Mouse (Mus musculus) adrenal gland, postnatal 25 days (tissue): Measurements from ENCODE around the gene Atxn2. TPM values are rescaled to one million over a fixed set of nuclear protein-coding genes. Genes with fewer than 3 reads are reported as not detected.

ENCODE experiments used
- DNase-seq: peaks from one replicate; pipeline ENCODE4 v3.0.0; 2021; ENCODE audit warnings: mixed read lengths
- microRNA-seq, 2 experiments: library from miRNA; unstranded; fragments of <30 nt; microRNA quantifications; one replicate each; pipeline ENCODE4 v1.2.0; 2021
- total RNA-seq: library from RNA; stranded (reverse); gene quantifications from 2 replicates; pipeline ENCODE4 v1.2.3, GENCODE M21; 2021

The Atxn2 gene
- total RNA-seq, 1 experiment from 2014 or later, result 172 TPM

DNA sequence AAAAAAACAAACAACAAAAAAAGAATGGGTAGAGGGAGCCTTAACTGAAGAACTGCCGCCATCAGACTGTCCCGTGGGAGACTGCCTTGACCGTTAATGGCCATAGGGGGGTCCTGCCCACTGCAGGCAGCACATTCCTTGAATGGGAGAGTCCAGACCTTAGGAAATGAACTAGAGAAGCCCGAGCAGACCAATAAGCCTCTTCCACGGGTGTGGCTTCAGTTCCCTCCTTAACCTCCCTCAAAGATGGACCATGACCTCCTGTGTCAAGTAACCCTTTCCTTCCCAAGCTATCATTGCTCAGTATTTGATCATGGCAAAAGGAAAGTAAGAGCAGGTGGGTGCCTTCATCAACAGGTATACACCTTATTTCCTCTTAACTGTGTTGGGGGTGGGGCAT lies 150.8 kb downstream of the Atxn2 start:
- no peak for DNase-seq

DNA sequence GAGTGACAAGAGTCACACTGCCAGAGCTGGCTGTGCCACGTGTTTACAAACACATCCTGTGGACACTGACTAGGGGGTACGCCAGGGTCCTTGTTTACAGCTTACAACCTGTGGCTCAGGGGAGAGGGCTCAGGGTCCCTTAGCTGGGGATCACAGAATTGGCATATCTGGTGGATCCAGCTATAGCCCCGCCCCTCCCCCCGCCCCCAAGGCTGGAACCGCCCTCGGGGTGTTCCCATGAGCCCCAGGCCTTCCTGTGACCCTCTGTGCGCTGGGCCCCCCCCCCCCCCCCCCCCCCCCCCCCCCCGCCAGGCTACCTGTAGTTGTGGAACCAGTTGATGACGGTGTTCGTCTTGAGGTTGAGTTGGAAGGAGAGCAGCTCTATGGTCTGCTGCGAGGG lies 153.2 kb downstream of the Atxn2 start:
- DNase-seq, result no peak

Small RNA genes lying within 50 kb of the gene (microRNA-seq; reads per million reads assigned to microRNA genes)
- gene Mir7031, result 0 to 2.7 reads per million in 2 experiments

Other genes with a start within 250 kb of the Atxn2 start
- not detected in 2 replicates for gene Adam1b, start 207.9 kb upstream of the Atxn2 start, total RNA-seq
- 6.4 and 7.9 TPM in 2 replicates for gene Adam1a, start 165.9 kb upstream of the Atxn2 start, total RNA-seq
- gene Gm42878, start 165.9 kb upstream of the Atxn2 start, total RNA-seq, result not detected in 2 replicates
- gene Mapkapk5, start 165.4 kb upstream of the Atxn2 start, total RNA-seq, result 72.2 and 105 TPM in 2 replicates
- gene Aldh2, start 117.5 kb upstream of the Atxn2 start, total RNA-seq, result 1,568 and 1,679 TPM in 2 replicates
- gene Acad12, start 92.4 kb upstream of the Atxn2 start, total RNA-seq, result 19.8 and 26.7 TPM in 2 replicates
- 21.8 and 26.2 TPM in 2 replicates for gene Acad10, start 50.8 kb upstream of the Atxn2 start, total RNA-seq
- 55.1 and 64.3 TPM in 2 replicates for gene Brap, start 50.8 kb upstream of the Atxn2 start, total RNA-seq
- gene Sh2b3, start 126.3 kb downstream of the Atxn2 start, total RNA-seq, result 36.4 and 46.0 TPM in 2 replicates
- 6.2 and 8.8 TPM in 2 replicates for gene Pheta1, start 137.6 kb downstream of the Atxn2 start, total RNA-seq